Comparison of ENCODE assay signal across 16 mouse cellular contexts in the genomic region with DNA sequence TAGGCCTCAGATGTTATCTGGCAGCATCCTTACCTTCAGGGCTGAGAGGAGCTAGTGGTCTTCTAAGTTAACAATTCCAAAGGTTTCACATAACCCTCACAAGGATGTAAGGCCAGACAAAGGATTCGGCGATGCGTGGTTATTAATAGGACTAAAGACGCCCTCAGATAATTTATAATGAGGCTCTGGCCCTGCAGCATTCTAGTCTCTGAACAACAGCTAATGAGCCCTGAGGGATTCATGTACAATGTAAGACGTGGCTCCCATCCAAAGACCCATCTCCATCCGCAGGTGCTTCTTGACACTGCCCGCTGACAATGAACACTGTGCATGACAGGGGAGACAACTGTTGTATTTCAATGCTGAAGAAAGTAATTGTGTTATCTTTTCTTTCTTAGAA.
"Had no signal": no experiment of that assay in that cellular context is flagged by ENCODE, and none has a peak within 500 bp of the region (broad histone marks: within the 10 kb centered on the region; RNA-seq: fewer than 3 reads in every experiment).

No protein-coding gene starts in this region.

- H3K9ac ChIP-seq: limb, embryonic 12.5 days; liver, embryonic 13.5 days; liver, postnatal 0 days; lung, embryonic 15.5 days had no signal

- H3K27ac ChIP-seq: kidney, postnatal 0 days; limb, embryonic 12.5 days; liver, embryonic 13.5 days; lung, embryonic 15.5 days; macrophage; stomach, postnatal 0 days had no signal

- H3K36me3 ChIP-seq: limb, embryonic 12.5 days; liver, embryonic 13.5 days; lung, embryonic 15.5 days had no signal

- H3K4me1 ChIP-seq: limb, embryonic 12.5 days; liver, embryonic 13.5 days; lung, embryonic 15.5 days; megakaryocyte, embryonic 14.5 days had no signal

- H3K4me2 ChIP-seq: limb, embryonic 12.5 days; liver, embryonic 13.5 days; lung, embryonic 15.5 days; midbrain, embryonic 11.5 days had no signal

- DNase-seq: kidney, adult 8-10 months; kidney, postnatal 36 days; layer of hippocampus, adult 9-11 months; layer of hippocampus, postnatal 36 days; liver; liver, embryonic 13.5 days; liver, postnatal 0 days; lung, postnatal 14 days; thymus, postnatal 4 days had no signal

- H3K27me3 ChIP-seq: limb, embryonic 12.5 days; liver, embryonic 13.5 days; lung, embryonic 15.5 days; megakaryocyte, embryonic 14.5 days had no signal

- ATAC-seq: liver, postnatal 0 days had no signal

- H3K9me3 ChIP-seq: liver, embryonic 13.5 days; lung, embryonic 15.5 days had no signal

- H3K4me3 ChIP-seq: limb, embryonic 12.5 days; liver, embryonic 13.5 days; lung, embryonic 15.5 days; megakaryocyte, embryonic 14.5 days had no signal
